Mouse (Mus musculus) gastrocnemius, postnatal 14 days (tissue): ENCODE results near the gene Spred1. TPM values are rescaled to one million over a fixed set of nuclear protein-coding genes. Genes with fewer than 3 reads are reported as not detected.

ENCODE experiments used
- DNase-seq: peaks from one replicate; pipeline ENCODE4 v3.0.0; 2021; ENCODE audit warnings: mixed read lengths
- intact Hi-C: fragments of 180-260 bp; cut with DNase I; formaldehyde crosslinking; loops from one replicate; pipeline ENCODE4 v1.15.1; 2025; ENCODE audit warnings: low total_unique reads
- long read RNA-seq, 2 experiments: library from polyadenylated mRNA; stranded (forward); transcript quantifications; one replicate each; pipeline ENCODE4 v2.0.0; 2021
- total RNA-seq, 2 experiments: library from RNA; stranded (reverse); gene quantifications; 2 replicates each; pipeline ENCODE4 v1.2.3; 2021

Spred1 gene
- total RNA-seq, result 10 to 100 TPM; 12.5 to 16.1 TPM
- long read RNA-seq, experiment 1, full-length matches to known transcripts, result 6 of 7 reads
- long read RNA-seq, experiment 1, partial matches to known transcripts, result 0 of 7 reads
- long read RNA-seq, experiment 1, other reads (novel, unspliced or antisense), result 1 of 7 reads
- long read RNA-seq, experiment 2, full-length matches to known transcripts, result 15 of 18 reads
- long read RNA-seq, experiment 2, partial matches to known transcripts, result 0 of 18 reads
- long read RNA-seq, experiment 2, other reads (novel, unspliced or antisense), result 3 of 18 reads

DNA sequence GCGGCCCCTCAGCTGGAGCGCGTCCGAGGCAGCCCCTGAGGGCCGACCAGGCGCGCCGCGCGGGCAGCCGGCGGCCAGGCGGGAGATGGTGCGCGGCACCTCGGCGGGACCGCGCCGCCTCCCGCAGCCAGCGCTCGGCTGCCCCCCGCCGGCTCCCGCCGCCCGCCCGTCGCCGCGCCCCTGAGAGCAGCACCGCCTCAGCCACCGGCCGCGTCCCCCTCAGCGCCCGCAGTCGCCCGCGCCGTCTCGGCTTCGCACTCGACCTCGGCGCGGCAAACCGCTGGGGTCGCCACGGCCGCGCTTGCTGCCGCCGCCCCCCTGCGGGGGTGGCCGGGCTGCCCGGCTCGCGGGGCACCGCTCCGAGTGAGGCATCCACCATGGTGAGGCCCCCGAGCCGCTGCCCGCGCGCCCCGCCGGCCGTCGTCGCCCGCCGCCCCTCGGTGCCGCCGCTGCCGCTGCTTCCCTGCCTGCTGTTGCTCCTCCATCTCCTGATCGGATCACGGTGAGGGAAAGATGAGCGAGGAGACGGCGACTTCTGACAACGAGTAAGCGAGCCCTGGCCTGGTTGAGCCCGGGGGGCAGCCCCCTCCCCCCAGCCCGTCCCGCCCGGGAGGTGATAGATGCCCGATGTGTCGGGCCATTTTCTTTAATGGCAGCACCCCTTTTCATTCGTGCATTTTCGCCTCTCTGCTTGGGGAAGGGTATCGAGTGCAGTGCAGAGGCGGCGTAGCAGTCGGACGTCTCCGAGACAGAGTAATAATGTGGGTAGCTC is at the start of gene Spred1:
Gene Spred1 (plus strand): TSS at position 163 of the 772 bp plus-strand sequence.
- no peak for DNase-seq
- intact Hi-C loops, result loop anchor here (10.0 kb wide), 1 partner anchor 63 kb away; no protein-coding TSS in a partner anchor

DNA sequence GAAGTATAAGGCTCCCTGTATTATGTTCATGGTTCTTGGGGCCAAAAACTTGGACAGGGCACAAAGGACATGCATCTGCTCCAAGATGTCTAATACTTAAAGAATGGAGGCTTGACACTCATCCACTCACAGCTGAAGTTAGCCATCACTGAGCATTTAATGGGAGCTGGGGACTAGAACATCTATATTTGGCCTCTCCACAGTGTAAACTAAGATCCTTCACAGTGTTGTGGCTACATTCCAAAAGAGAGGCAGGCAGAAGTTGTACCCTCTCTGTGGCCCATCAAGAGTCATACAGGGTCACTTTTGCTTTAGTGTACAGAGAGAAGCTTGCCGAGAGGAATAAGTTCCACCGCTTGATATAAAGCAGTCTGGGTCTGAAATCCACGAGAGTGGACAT is 49.6 kb upstream of the Spred1 start:
- intact Hi-C loops, result no loop called here
- DNase-seq, result no peak

DNA sequence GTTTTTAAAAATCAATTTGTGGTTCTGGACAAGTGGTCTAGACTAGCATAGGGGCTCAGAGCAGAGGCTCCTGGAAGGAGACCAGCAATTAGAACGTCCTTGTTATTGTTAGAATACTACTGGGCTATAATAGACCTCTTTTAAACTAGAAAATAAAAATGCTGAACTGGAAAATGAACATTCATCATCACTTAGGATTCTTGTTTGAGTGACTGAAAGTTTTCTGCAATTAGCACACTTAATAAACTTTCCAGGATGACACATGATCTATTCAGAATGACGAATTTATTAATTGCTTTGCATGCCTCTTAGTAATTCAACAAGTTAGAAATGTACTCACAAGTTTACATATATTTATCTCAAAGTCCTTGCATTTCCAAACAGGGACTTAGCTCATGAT is 42.5 kb upstream of the Spred1 start:
- intact Hi-C loops, result no loop called here
- no peak for DNase-seq

DNA sequence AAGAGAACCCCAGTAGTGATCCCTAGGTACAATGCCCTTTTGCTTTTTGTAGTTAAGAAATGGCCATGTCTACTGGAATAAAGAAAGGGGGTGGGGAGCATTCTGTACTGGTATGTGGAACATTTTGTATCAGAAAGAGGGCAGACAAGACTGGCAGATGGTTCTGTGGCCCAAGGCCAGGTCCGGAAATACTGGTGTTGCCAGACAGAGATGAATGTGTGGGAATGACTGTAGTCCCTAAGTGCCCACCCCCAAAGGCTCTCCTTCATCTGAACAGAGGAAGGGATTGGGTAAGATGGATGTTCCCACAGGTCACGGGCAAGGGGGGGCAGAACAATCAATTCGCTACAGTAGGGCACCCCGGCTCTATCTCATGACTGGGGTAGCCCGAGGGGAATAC is 41.6 kb upstream of the Spred1 start:
- intact Hi-C loops, result no loop called here

DNA sequence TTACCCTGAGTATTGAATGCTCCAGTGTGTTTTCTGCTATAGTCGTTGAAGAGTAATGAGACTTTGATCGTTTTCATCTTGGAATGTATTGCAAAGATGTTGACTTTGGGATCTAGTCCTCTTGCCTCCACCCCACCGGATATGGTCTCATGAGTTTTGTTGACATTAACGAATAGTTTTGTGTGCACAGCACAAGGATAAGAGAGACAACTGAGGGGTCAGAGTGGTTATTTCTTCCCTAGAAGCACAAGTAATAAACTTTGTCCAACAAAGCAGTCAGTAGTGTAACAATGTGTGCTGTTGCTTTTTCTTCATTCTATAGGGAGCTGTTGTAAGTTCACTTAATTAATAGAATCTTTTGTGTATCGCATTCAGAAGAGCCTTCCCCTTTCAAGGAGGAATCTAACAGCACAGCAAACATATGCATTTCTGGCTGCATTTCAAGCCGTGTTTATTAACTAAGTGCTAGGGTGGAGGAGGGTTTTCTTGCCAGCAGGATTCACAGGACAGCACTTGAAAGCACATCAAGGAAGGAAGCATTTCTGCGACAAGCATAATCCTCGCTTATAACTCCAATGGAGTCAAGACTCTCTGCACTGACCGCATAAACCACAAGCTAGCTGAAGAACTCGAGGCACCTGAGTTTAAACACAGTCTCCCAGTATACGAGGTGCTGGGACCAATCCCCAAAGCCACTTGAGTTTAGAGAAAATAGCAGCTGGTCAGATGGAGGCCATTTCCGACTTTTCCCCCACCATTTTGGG is 35.0 kb upstream of the Spred1 start:
- DNase-seq, result no peak
- intact Hi-C loops, result no loop called here

More for the DNA sequence above, 41.6 kb upstream of the Spred1 start:
- no peak for DNase-seq

DNA sequence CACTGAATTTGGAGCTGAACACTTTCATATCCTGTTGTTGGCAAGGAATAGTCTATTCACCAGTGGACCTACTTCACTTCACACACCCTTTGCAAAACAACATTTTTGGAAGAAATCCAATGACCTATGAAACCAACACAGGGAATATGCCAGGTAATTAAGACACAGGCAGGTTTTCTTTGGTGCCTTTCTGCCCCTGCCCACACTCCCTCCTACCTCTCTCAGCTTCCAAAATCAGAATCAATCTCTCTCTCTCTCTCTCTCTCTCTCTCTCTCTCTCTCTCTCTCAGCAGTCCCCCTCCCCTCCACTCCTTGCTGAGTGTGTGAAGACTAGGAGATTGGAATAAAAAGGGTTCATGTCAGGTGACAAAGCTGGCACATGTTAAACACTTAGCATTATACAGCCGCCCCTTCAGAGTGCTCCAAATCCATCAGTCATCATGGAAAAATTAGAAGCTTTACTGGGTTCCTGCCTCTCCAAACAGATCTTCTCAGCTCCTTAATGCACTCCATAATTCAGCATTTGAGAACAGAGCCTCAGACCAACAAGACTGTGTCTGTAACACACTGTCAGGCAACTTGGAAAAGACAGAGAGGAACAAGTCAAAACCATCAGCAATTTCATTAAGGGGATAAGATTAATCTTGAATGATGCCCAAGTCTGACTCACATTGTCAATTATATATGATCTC is 34.3 kb upstream of the Spred1 start:
- intact Hi-C loops, result no loop called here
- DNase-seq, result no peak

DNA sequence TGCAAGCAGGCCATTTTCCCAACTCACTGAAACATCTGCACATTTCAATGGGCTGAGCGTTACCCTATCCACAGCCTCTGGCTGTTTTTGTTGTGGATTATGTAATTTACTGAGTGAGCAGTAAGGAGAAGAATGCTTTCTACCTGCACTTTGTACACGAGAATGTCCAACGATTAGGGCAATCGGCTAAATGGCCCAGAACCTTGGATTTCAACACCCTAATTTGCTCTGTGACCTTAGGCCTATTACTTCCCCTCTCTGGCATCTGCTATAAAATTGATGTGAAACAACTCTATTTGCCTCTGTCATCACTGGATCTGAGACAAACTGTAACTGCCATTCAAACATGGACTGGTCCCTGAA is 33.7 kb upstream of the Spred1 start:
- intact Hi-C loops, result no loop called here
- no peak for DNase-seq

DNA sequence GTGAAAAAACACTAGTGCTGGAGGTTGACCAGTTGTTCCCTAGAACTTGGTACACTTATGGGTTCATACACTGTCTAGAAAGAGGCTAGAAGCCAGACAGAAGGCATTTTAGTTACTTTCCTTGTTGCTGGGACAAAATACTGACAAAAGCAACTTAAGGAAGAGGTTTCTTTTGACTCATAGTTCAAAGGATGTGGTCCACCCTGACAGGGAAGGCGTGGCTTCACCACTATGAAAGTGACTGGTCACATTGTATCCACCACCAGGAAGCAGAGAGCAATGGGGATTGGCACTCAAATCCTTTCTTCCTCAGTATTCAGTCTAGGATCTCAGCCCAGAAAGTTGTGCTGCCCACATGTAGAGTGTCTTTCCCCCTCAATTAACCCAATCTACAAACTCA is 31.7 kb upstream of the Spred1 start:
- intact Hi-C loops, result no loop called here
- DNase-seq, result no peak

DNA sequence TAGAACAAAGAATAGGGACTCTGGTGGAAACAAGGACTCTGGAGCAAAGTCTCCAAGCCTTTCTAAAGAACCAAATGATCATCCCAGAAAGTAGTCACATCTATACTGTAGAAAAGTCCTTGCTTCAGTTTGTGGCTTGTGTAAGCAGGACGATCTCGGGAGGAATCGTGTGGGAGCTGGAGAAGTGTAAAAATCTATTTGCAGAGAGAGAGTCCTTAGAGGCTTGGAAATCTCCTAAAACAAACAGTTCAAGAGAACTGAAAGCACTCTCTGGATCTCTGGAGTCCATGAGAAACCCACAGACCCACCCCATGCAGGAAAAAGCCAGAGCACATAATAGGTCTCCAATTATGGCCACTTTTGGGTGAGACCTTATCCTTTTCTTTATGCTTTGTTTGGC is 31.1 kb upstream of the Spred1 start:
- no peak for DNase-seq
- intact Hi-C loops, result no loop called here

DNA sequence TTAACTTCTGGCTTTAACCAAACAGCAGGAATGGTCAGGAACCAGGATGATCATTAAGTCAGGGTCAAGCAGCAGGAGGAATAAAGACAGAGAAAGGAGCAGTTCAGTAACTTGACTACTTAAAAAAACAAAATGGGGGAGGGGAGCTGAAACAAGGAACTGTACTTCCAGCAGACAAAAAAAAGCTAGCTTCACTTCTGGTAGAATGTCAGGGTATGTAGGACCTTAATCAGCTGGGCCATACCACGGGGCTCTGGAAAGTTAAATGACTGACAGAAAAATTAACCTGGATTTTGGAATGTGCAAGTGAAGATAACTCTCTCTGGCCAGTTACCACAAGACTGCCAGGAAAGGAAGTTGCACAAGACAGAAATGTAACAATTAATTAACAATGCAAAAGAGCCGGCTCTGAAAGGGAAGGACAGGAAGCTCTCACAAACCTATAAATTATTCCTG is 28.2 kb upstream of the Spred1 start:
- intact Hi-C loops, result no loop called here
- no peak for DNase-seq

DNA sequence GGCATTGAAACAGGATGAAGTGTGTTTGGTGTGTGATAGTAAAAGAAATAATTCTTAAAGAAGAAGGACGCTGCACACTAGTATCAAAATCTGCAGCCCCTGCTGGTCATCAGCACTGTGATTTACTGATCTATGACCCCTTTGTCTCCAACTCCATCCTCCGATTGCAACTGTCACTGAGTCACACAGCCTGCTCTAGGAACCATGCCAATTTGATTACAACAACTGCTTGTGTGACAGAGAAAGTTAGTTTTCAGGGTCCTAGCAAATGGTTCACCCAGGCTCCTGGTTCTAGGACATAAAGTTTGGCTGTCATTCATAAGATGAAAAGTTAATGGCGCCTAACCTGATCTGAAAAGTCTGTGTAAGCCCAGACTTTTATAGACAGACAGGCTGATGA is 25.7 kb upstream of the Spred1 start:
- DNase-seq, result no peak
- intact Hi-C loops, result no loop called here

DNA sequence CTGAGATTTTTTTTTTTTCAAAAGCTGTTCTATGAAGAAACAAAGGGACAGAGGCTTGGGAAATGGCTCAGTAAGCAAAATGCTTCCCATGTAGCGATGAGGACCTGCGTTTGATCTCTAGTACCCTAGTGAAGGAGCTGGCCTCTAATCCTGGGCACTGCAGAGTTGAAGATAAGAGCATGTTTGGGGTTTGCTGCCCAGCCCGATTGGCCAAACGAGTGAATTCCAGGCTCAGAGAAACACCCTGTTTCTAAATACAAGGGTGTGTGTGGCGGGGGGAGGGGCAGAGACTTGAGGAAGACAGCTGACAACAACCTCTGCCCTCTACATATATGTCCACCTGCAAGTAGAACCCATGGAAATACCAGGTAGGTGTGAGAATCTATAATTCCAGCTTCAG is 23.9 kb upstream of the Spred1 start:
- no peak for DNase-seq
- intact Hi-C loops, result no loop called here

DNA sequence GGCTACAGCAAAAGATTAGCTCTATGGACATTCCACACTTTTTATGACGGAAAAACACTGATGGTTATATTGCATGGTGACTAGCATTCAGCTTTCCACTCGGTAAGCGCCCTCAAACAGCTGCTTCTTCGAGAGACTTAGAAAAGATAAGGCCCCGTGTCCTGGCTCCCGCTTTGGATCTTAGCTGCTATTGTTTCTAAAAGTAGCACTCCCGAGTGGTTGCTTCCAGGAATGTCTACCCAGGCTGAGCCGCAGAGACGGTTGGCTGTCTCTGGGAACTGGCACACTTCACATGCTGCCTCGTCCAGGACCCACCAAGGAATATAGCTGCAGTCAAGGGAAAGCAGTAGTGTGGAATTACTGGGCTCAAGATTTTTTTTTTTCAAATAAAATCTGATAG is 21.9 kb upstream of the Spred1 start:
- no peak for DNase-seq
- intact Hi-C loops, result no loop called here

DNA sequence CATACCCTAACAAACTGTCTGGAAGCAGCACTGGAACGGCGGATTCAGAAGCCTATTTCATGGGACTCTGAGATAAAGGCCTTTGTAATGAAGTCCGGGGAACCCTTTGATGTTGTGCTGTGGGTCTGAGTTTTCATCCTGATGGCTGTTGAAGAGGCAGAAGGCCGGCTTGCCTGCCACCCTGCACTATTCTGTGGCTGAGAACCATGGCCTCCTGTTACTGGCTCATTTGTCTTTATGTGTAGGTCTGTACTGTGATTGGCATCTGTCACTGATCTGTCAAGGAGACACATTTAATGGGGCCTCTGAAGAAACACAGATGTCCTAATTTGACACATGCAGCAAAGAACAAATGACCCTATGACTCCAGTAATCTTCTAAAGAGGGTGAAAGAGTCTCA is 17.7 kb upstream of the Spred1 start:
- intact Hi-C loops, result loop anchor here (10.0 kb wide), 1 partner anchor 139 kb away; no protein-coding TSS in a partner anchor

DNA sequence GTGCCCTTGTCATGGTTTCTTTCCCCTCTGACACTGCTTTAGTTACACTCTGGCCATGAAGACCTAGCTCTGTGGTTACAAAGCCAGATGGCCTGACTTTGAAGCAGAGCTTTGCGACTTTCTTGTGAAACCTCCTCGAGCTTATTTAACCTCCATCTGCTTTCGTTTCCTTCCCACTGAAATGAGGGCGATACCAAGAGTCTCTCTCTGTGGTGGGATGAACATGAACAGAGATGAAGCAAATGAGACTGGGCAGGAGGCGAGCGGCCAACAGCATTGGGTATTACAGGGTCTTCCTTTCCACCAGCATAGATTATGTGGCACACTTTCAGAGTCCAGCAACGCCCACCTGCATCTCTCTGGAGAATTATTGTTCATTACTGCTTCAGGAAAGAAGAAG is 15.8 kb upstream of the Spred1 start:
- DNase-seq, result no peak
- intact Hi-C loops, result loop anchor here (10.0 kb wide), 1 partner anchor 141 kb away; no protein-coding TSS in a partner anchor

More for the DNA sequence above, 17.7 kb upstream of the Spred1 start:
- DNase-seq, result no peak

DNA sequence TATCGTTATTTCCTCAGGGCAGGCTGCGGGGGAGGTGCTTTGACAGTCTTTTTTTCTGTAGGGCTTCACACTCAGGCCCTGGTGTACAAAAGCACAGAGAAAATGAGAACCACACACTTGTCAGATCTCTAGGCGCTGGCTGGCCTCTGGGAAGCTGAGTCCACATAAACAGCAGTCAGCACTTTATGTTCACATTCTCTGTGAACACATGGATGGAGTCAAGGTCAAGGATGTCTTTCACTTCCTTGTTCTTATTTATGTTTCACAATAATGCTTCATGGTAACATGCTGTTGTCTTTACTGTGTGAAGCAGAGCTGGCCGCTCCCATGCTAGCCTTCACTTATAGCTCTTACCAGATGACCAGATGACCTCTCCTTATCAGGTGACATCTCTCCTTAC is 13.1 kb upstream of the Spred1 start:
- intact Hi-C loops, result loop anchor here (10.0 kb wide), 1 partner anchor 143 kb away; no protein-coding TSS in a partner anchor
- no peak for DNase-seq

DNA sequence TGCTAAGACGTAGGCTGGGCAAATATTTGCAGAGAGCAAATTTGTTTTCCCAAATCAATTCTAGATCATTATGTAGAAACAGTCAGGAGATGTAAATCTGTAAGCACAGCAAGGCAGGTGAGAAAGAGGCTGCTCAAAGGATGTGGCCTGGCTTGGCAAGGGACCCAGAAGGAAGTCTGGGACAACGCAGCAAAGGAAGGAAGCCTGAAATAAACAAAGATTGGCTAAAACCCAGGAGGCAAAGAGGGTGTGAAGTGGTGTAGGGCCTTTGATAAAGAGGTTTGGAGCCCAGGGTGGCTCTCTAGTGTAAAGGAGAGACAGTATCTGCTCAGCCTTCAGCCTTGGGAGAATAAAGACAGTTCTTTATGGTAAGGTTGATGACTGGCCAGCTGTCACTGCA is 11.9 kb upstream of the Spred1 start:
- intact Hi-C loops, result loop anchor here (10.0 kb wide), 1 partner anchor 144 kb away; no protein-coding TSS in a partner anchor
- no peak for DNase-seq

DNA sequence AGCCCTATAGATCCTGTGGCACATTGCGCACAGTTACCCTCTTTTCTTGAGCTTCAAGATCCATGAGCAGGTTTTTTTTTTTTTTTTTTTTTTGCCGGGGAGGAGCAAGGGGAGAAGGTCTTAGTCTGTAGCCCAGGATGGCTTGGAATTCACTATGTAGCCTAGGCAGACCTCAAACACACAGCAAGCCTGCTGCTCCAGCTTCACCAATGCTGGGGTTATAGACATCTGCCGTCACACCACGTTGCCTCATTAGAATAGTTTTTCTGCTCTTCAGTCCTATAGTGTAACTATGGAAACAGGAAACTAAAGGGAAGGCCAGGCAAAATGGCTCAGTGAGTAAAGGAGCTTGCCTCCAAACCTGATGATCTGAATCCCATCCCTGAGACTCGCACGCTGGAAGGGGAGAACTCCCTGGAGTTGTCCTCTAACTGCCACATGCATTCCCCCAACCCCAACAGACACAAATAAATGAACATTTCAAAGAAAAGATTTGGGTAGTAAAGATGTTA is 10.8 kb upstream of the Spred1 start:
- intact Hi-C loops, result no loop called here
- no peak for DNase-seq

DNA sequence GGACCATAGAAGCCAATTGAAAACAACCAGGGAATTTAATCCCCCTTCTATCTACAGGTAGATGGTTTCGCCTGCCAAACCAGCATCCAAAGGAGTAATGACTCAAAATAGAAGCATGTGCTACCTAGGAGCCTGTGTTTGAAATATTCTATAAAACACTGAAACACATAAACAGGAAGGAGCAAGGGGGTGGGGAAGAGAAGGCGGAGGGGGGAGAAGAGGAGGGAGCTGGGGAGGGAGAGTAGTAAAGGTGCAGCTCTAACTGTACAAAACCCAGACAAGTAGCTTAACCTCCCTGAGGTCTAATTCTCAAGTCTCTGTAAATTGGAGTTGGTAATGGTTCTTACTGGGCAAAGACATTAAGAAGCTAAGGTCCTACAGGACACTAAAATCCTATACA is 7.9 kb upstream of the Spred1 start:
- intact Hi-C loops, result no loop called here

More for the DNA sequence above, 7.9 kb upstream of the Spred1 start:
- no peak for DNase-seq
